Mouse (Mus musculus) G1E (cell line): ENCODE measurements around the gene Slc34a3.

Experiments
- CTCF ChIP-seq: IDR thresholded peaks from 2 replicates; pipeline ENCODE4 v1.5.1; 2012; ENCODE audit warnings: low read depth, low read length, inconsistent platforms, mixed read lengths
- GATA1 ChIP-seq: IDR thresholded peaks from 2 replicates; pipeline ENCODE4 v1.6.1; 2012; ENCODE audit warnings: borderline replicate concordance, low read length, inconsistent platforms, mixed read lengths
- GATA2 ChIP-seq: IDR thresholded peaks from 2 replicates; pipeline ENCODE4 v1.6.1; 2012; ENCODE audit warnings: low read depth, low read length, inconsistent platforms, borderline replicate concordance
- POLR2AphosphoS5 ChIP-seq: IDR thresholded peaks from 2 replicates; pipeline ENCODE4 v1.6.1; 2012; ENCODE audit warnings: low read depth, low read length, inconsistent platforms; ENCODE audit not compliant: insufficient replicate concordance
- TAL1 ChIP-seq: conservative IDR thresholded peaks from 2 replicates; pipeline ENCODE4 v1.6.1; 2012; ENCODE audit warnings: low read depth, low read length, inconsistent platforms, mixed read lengths

DNA sequence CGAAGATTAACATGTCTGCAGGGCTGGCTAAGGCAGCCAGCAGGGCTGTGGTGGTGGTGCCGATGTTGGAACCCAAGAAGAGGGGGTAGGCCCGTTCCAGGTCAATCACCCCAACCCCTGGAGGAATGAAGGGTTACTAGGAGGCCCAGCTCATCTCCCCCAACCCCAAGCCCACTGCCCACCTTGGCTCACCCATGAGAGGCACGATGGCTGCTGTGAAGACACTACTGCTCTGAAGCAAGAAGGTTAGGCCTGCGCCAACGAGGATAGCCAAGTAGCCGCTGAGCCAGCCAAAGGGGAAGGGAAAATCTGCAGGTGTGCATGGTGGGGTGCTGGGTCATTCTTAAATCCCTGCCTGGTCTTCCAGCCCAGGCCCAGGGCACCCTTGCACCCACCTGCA lies 3.6 kb downstream of the Slc34a3 start:
- TF ChIP-seq TAL1, result no peak
- no peak for TF ChIP-seq CTCF
- TF ChIP-seq GATA2, result no peak
- TF ChIP-seq POLR2AphosphoS5, result no peak
- no peak for TF ChIP-seq GATA1
